Mouse (Mus musculus): Measurements from ENCODE around the gene Tmem135. TPM values are rescaled to one million over a fixed set of nuclear protein-coding genes. Genes with fewer than 3 reads are reported as not detected.

The Tmem135 gene
- polyA plus RNA-seq, 1 experiment from 2014 or later: 36.4 TPM

GRCm38 (mm10) chr7:89258832-89259231 is 145.2 kb downstream of the Tmem135 start:
- Histone ChIP-seq H3K9me3 (ENCODE audit: control insufficient read depth, low read length) (no peaks in the 10 kb centered on the region), H3K27ac (ENCODE audit: low read depth, low read length) (no peak overlapping the region), H3K36me3 (ENCODE audit: control insufficient read depth, insufficient read depth, low read length) (no peaks in the 10 kb centered on the region), H3K9ac (replicated peaks; ENCODE audit: low read depth, low read length) (no peak overlapping the region), H3K4me3 (ENCODE audit: low read depth, low read length) (no peak overlapping the region), H3K4me1 (ENCODE audit: control insufficient read depth, insufficient read depth, low read length) (no peaks in the 10 kb centered on the region), H3K27me3 (ENCODE audit: control insufficient read depth, insufficient read depth, low read length) (no peaks in the 10 kb centered on the region), H3K4me2 (ENCODE audit: low read depth, low read length) (no peak overlapping the region)
- 78% methylated on average over 2 of the region's 2 CpGs for WGBS
- no peak for ATAC-seq (ENCODE audit: low read depth)

- no peaks in the 10 kb centered on the region for H3K4me1 ChIP-seq (ENCODE audit: control insufficient read depth, insufficient read depth, low read length)
- no peak for ATAC-seq (ENCODE audit: low read depth)
- H3K27me3 ChIP-seq (ENCODE audit: control insufficient read depth, insufficient read depth, low read length): no peaks in the 10 kb centered on the region
- H3K9ac ChIP-seq (replicated peaks; ENCODE audit: low read depth, low read length): no peak overlapping the region
- no peak overlapping the region for H3K4me2 ChIP-seq (ENCODE audit: low read depth, low read length)
- H3K4me3 ChIP-seq (ENCODE audit: low read depth, low read length): no peak overlapping the region
- no peak overlapping the region for H3K27ac ChIP-seq (ENCODE audit: low read depth, low read length)
- H3K36me3 ChIP-seq (ENCODE audit: control insufficient read depth, insufficient read depth, low read length): no peaks in the 10 kb centered on the region
- 85% methylated on average over 4 of the region's 4 CpGs for WGBS
- H3K9me3 ChIP-seq (ENCODE audit: control insufficient read depth, low read length): no peaks in the 10 kb centered on the region
Observed at GRCm38 (mm10) chr7:89257871-89258502, 146.0 kb downstream of the Tmem135 start.

GRCm38 (mm10) chr7:89253772-89254171 is 150.2 kb downstream of the Tmem135 start:
- ATAC-seq (ENCODE audit: low read depth): no peak
- Histone ChIP-seq H3K27me3 (ENCODE audit: control insufficient read depth, insufficient read depth, low read length) (no peaks in the 10 kb centered on the region), H3K9me3 (ENCODE audit: control insufficient read depth, low read length) (no peaks in the 10 kb centered on the region), H3K9ac (replicated peaks; ENCODE audit: low read depth, low read length) (no peak overlapping the region), H3K4me1 (ENCODE audit: control insufficient read depth, insufficient read depth, low read length) (no peaks in the 10 kb centered on the region), H3K4me2 (ENCODE audit: low read depth, low read length) (no peak overlapping the region), H3K27ac (ENCODE audit: low read depth, low read length) (no peak overlapping the region), H3K36me3 (ENCODE audit: control insufficient read depth, insufficient read depth, low read length) (no peaks in the 10 kb centered on the region), H3K4me3 (ENCODE audit: low read depth, low read length) (no peak overlapping the region)
- WGBS: 93% methylated on average over 3 of the region's 3 CpGs

GRCm38 (mm10) chr7:89253317-89253716 is 150.7 kb downstream of the Tmem135 start:
- Histone ChIP-seq H3K27me3 (ENCODE audit: control insufficient read depth, insufficient read depth, low read length) (no peaks in the 10 kb centered on the region), H3K27ac (ENCODE audit: low read depth, low read length) (no peak overlapping the region), H3K9ac (replicated peaks; ENCODE audit: low read depth, low read length) (no peak overlapping the region), H3K36me3 (ENCODE audit: control insufficient read depth, insufficient read depth, low read length) (no peaks in the 10 kb centered on the region), H3K4me3 (ENCODE audit: low read depth, low read length) (no peak overlapping the region), H3K9me3 (ENCODE audit: control insufficient read depth, low read length) (no peaks in the 10 kb centered on the region), H3K4me2 (ENCODE audit: low read depth, low read length) (no peak overlapping the region), H3K4me1 (ENCODE audit: control insufficient read depth, insufficient read depth, low read length) (no peaks in the 10 kb centered on the region)
- WGBS: 89% methylated on average over 2 of the region's 2 CpGs
- ATAC-seq (ENCODE audit: low read depth): no peak

GRCm38 (mm10) chr7:89251880-89252453 is 152.1 kb downstream of the Tmem135 start:
- WGBS: 84% methylated on average over 4 of the region's 4 CpGs

GRCm38 (mm10) chr7:89248135-89248850 is 155.7 kb downstream of the Tmem135 start:
- Histone ChIP-seq H3K4me2 (ENCODE audit: low read depth, low read length) (no peak overlapping the region), H3K27me3 (ENCODE audit: control insufficient read depth, insufficient read depth, low read length) (no peaks in the 10 kb centered on the region), H3K36me3 (ENCODE audit: control insufficient read depth, insufficient read depth, low read length) (no peaks in the 10 kb centered on the region), H3K9me3 (ENCODE audit: control insufficient read depth, low read length) (no peaks in the 10 kb centered on the region), H3K4me3 (ENCODE audit: low read depth, low read length) (no peak overlapping the region), H3K4me1 (ENCODE audit: control insufficient read depth, insufficient read depth, low read length) (no peaks in the 10 kb centered on the region), H3K27ac (ENCODE audit: low read depth, low read length) (no peak overlapping the region), H3K9ac (replicated peaks; ENCODE audit: low read depth, low read length) (no peak overlapping the region)
- WGBS: 36% methylated on average over 7 of the region's 7 CpGs
- ATAC-seq (ENCODE audit: low read depth): no peak; the same call in 1 of the 2 replicates

More at GRCm38 (mm10) chr7:89251880-89252453, 152.1 kb downstream of the Tmem135 start:
- no peak for ATAC-seq (ENCODE audit: low read depth)
- Histone ChIP-seq H3K9me3 (ENCODE audit: control insufficient read depth, low read length) (no peaks in the 10 kb centered on the region), H3K4me3 (ENCODE audit: low read depth, low read length) (no peak overlapping the region), H3K27me3 (ENCODE audit: control insufficient read depth, insufficient read depth, low read length) (no peaks in the 10 kb centered on the region), H3K9ac (replicated peaks; ENCODE audit: low read depth, low read length) (no peak overlapping the region), H3K4me2 (ENCODE audit: low read depth, low read length) (no peak overlapping the region), H3K4me1 (ENCODE audit: control insufficient read depth, insufficient read depth, low read length) (no peaks in the 10 kb centered on the region), H3K27ac (ENCODE audit: low read depth, low read length) (no peak overlapping the region), H3K36me3 (ENCODE audit: control insufficient read depth, insufficient read depth, low read length) (no peaks in the 10 kb centered on the region)

GRCm38 (mm10) chr7:89247012-89247710 is 156.9 kb downstream of the Tmem135 start:
- no peak overlapping the region for H3K9ac ChIP-seq (replicated peaks; ENCODE audit: low read depth, low read length)
- H3K4me3 ChIP-seq (ENCODE audit: low read depth, low read length): no peak overlapping the region
- H3K27me3 ChIP-seq (ENCODE audit: control insufficient read depth, insufficient read depth, low read length): no peaks in the 10 kb centered on the region
- 98% methylated on average over 2 of the region's 2 CpGs for WGBS
- H3K4me1 ChIP-seq (ENCODE audit: control insufficient read depth, insufficient read depth, low read length): no peaks in the 10 kb centered on the region
- no peak overlapping the region for H3K4me2 ChIP-seq (ENCODE audit: low read depth, low read length)
- no peak overlapping the region for H3K27ac ChIP-seq (ENCODE audit: low read depth, low read length)
- ATAC-seq (ENCODE audit: low read depth): no peak
- no peaks in the 10 kb centered on the region for H3K36me3 ChIP-seq (ENCODE audit: control insufficient read depth, insufficient read depth, low read length)
- H3K9me3 ChIP-seq (ENCODE audit: control insufficient read depth, low read length): no peaks in the 10 kb centered on the region

- no peaks in the 10 kb centered on the region for H3K36me3 ChIP-seq (ENCODE audit: control insufficient read depth, insufficient read depth, low read length)
- H3K4me1 ChIP-seq (ENCODE audit: control insufficient read depth, insufficient read depth, low read length): no peaks in the 10 kb centered on the region
- H3K4me3 ChIP-seq (ENCODE audit: low read depth, low read length): no peak overlapping the region
- no peak for ATAC-seq (ENCODE audit: low read depth)
- H3K27ac ChIP-seq (ENCODE audit: low read depth, low read length): no peak overlapping the region
- no peaks in the 10 kb centered on the region for H3K27me3 ChIP-seq (ENCODE audit: control insufficient read depth, insufficient read depth, low read length)
- no peaks in the 10 kb centered on the region for H3K9me3 ChIP-seq (ENCODE audit: control insufficient read depth, low read length)
- 86% methylated on average over 4 of the region's 4 CpGs for WGBS
- no peak overlapping the region for H3K9ac ChIP-seq (replicated peaks; ENCODE audit: low read depth, low read length)
- no peak overlapping the region for H3K4me2 ChIP-seq (ENCODE audit: low read depth, low read length)
Observed at GRCm38 (mm10) chr7:89242565-89242964, 161.5 kb downstream of the Tmem135 start.

- 95% methylated on average over 2 of the region's 2 CpGs for whole genome bisulfite sequencing
- Histone ChIP-seq H3K27ac (ENCODE audit: low read depth, low read length) (no peak overlapping the region), H3K4me1 (ENCODE audit: control insufficient read depth, insufficient read depth, low read length) (no peaks in the 10 kb centered on the region)
Observed at GRCm38 (mm10) chr7:89242143-89242542, 161.9 kb downstream of the Tmem135 start.

More at GRCm38 (mm10) chr7:89242143-89242542, 161.9 kb downstream of the Tmem135 start:
- Histone ChIP-seq H3K4me3 (ENCODE audit: low read depth, low read length) (no peak overlapping the region), H3K36me3 (ENCODE audit: control insufficient read depth, insufficient read depth, low read length) (no peaks in the 10 kb centered on the region), H3K9ac (replicated peaks; ENCODE audit: low read depth, low read length) (no peak overlapping the region), H3K4me2 (ENCODE audit: low read depth, low read length) (no peak overlapping the region), H3K9me3 (ENCODE audit: control insufficient read depth, low read length) (no peaks in the 10 kb centered on the region), H3K27me3 (ENCODE audit: control insufficient read depth, insufficient read depth, low read length) (no peaks in the 10 kb centered on the region)
- ATAC-seq (ENCODE audit: low read depth): no peak

All from neural tube, embryonic 14.5 days (tissue).